Mouse (Mus musculus) kidney, embryonic 14.5 days (tissue): ENCODE measurements around the gene Fndc7. TPM values are rescaled to one million over a fixed set of nuclear protein-coding genes. Genes with fewer than 3 reads are reported as not detected.

Experiments used
- ATAC-seq: fragments of 200-750 bp; cut with Nextera tagmentation; 2 replicates; pipeline ENCODE4 v1.8.0; 2017; ENCODE audit warnings: moderate number of reproducible peaks, mild to moderate bottlenecking, moderate TSS enrichment, moderate library complexity; ENCODE audit not compliant: low FRiP score, low TSS enrichment
- H3K27ac ChIP-seq: fragments of 300-500 bp; sonication (generic); 2 replicates; pipeline ENCODE4 v1.5.1; 2014; ENCODE audit warnings: low read depth, mild to moderate bottlenecking, low read length, moderate library complexity, mixed read lengths
- H3K27me3 ChIP-seq: fragments of 300-500 bp; sonication (generic); 2 replicates; pipeline ENCODE4 v1.6.1; 2014; ENCODE audit warnings: mild to moderate bottlenecking, low read length; ENCODE audit not compliant: control insufficient read depth, insufficient read depth
- H3K36me3 ChIP-seq: fragments of 300-500 bp; sonication (generic); 2 replicates; pipeline ENCODE4 v1.6.1; 2014; ENCODE audit warnings: low read length, mixed read lengths; ENCODE audit not compliant: control insufficient read depth, insufficient read depth
- H3K4me1 ChIP-seq: fragments of 300-500 bp; sonication (generic); 2 replicates; pipeline ENCODE4 v1.6.1; 2014; ENCODE audit warnings: low read length, mixed read lengths; ENCODE audit not compliant: control insufficient read depth, insufficient read depth
- H3K4me2 ChIP-seq: fragments of 300-500 bp; sonication (generic); replicated peaks from 2 replicates; pipeline ENCODE4 v1.6.1; 2014; ENCODE audit warnings: low read depth, mild to moderate bottlenecking, low read length
- H3K4me3 ChIP-seq: fragments of 300-500 bp; sonication (generic); 2 replicates; pipeline ENCODE4 v1.5.1; 2014; ENCODE audit warnings: mild to moderate bottlenecking, low read length
- H3K9ac ChIP-seq: fragments of 300-500 bp; sonication (generic); 2 replicates; pipeline ENCODE4 v1.6.1; 2014; ENCODE audit warnings: low read depth, mild to moderate bottlenecking, low read length, moderate library complexity
- H3K9me3 ChIP-seq: fragments of 300-500 bp; sonication (generic); 2 replicates; pipeline ENCODE4 v1.6.1; 2016; ENCODE audit warnings: low read length; ENCODE audit not compliant: control insufficient read depth
- WGBS: fragments of 180-500 bp; shearing (Covaris S2); extraction: QIAGEN DNeasy Blood & Tissue Kit; methylation state at CpG from one replicate; pipeline ENCODE4 v1.1.7; 2014; 5-methylcytosine and 5-hydroxymethylcytosine counted together
- polyA plus RNA-seq: library from polyadenylated mRNA; unstranded; fragments of >200 nt; fragmentation: Nextera tagmentation; extraction: Ambion mirVana; gene quantifications from 2 replicates; pipeline ENCODE4 v1.2.1, GENCODE M21; 2014

Fndc7 gene
- polyA plus RNA-seq, 1 experiment from 2014 or later: not detected

- peaks cover 40% of the 10 kb centered on the region for H3K36me3 ChIP-seq
Observed at GRCm38 (mm10) chr3:108805622-108806021, 84.2 kb downstream of the Fndc7 start.

More at GRCm38 (mm10) chr3:108805622-108806021, 84.2 kb downstream of the Fndc7 start:
- ATAC-seq: no peak
- no peak overlapping the region for H3K9ac ChIP-seq
- no peaks in the 10 kb centered on the region for H3K27me3 ChIP-seq
- H3K4me2 ChIP-seq: no peak overlapping the region
- H3K9me3 ChIP-seq: no peaks in the 10 kb centered on the region
- no peaks in the 10 kb centered on the region for H3K4me1 ChIP-seq
- no peak overlapping the region for H3K27ac ChIP-seq
- 91% methylated on average over 5 of the region's 5 CpGs for WGBS
- no peak overlapping the region for H3K4me3 ChIP-seq

Other genes starting within 250 kb of the Fndc7 start
- gene Clcc1, start 236.1 kb downstream of the Fndc7 start, polyA plus RNA-seq: 46.5 and 64.3 TPM in 2 replicates
- 25.3 and 52.4 TPM in 2 replicates for gene Gpsm2, start 167.7 kb downstream of the Fndc7 start, polyA plus RNA-seq
- gene Aknad1, start 150.3 kb downstream of the Fndc7 start, polyA plus RNA-seq: 0.14 TPM in 1 of 2 replicates, not detected in the other
- 27.5 and 32.1 TPM in 2 replicates for gene Stxbp3, start 49.5 kb downstream of the Fndc7 start, polyA plus RNA-seq
- gene Prpf38b, start 21.7 kb upstream of the Fndc7 start, polyA plus RNA-seq: 58.3 and 73.7 TPM in 2 replicates
- gene Henmt1, start 49.9 kb upstream of the Fndc7 start, polyA plus RNA-seq: 0.43 and 0.51 TPM in 2 replicates
- gene Gm9857, start 50.4 kb upstream of the Fndc7 start, polyA plus RNA-seq: not detected in 2 replicates
- gene Fam102b, start 137.6 kb upstream of the Fndc7 start, polyA plus RNA-seq: 6.1 and 6.3 TPM in 2 replicates
- not detected in 2 replicates for gene Slc25a54, start 190.5 kb upstream of the Fndc7 start, polyA plus RNA-seq
- 17.6 and 25.1 TPM in 2 replicates for gene Slc25a24, start 233.1 kb upstream of the Fndc7 start, polyA plus RNA-seq